Mouse (Mus musculus) myocyte (in vitro differentiated cells): ENCODE results near the gene Htr1f.

Source experiments
- E2F4 ChIP-seq: IDR thresholded peaks from one replicate; pipeline ENCODE4 v1.6.1; 2011; ENCODE audit warnings: mild to moderate bottlenecking, control low read depth, moderate library complexity; ENCODE audit not compliant: insufficient read depth
- MAX ChIP-seq: IDR thresholded peaks from one replicate; pipeline ENCODE4 v1.6.1; 2011; ENCODE audit warnings: low read depth, mild to moderate bottlenecking, control low read depth
- POLR2A ChIP-seq: IDR thresholded peaks from one replicate; pipeline ENCODE4 v1.6.1; 2011; ENCODE audit warnings: low read depth, mild to moderate bottlenecking, control low read depth, moderate library complexity; ENCODE audit not compliant: insufficient read length
- USF1 ChIP-seq: IDR thresholded peaks from one replicate; pipeline ENCODE4 v1.6.1; 2011; ENCODE audit warnings: low read depth, mild to moderate bottlenecking, control low read depth, moderate library complexity

- TF ChIP-seq USF1 = no peak
- TF ChIP-seq E2F4 = no peak
- no peak for TF ChIP-seq POLR2A
- no peak for TF ChIP-seq MAX
Observed at GRCm38 (mm10) chr16:65018710-65019109, 86.9 kb downstream of the Htr1f start.
